Mouse (Mus musculus) thymus, adult 2 months (tissue): ENCODE data around the gene Eid2. TPM values are rescaled to one million over a fixed set of nuclear protein-coding genes. Genes with fewer than 3 reads are reported as not detected.

Experiments used
- DNase-seq: peaks from one replicate; pipeline ENCODE4 v3.0.0; 2021
- H3K27ac ChIP-seq: fragments of 200-500 bp; 2 replicates; pipeline ENCODE4 v1.5.1; 2012; ENCODE audit warnings: low read length, control low read depth; ENCODE audit not compliant: control insufficient read depth, insufficient read depth
- H3K27me3 ChIP-seq: fragments of 200-500 bp; 2 replicates; pipeline ENCODE4 v1.6.1; 2012; ENCODE audit warnings: mild to moderate bottlenecking, low read length, moderate library complexity, mixed read lengths; ENCODE audit not compliant: control insufficient read depth, insufficient read depth
- H3K36me3 ChIP-seq: fragments of 200-500 bp; 2 replicates; pipeline ENCODE4 v1.6.1; 2012; ENCODE audit warnings: mild to moderate bottlenecking, low read length, moderate library complexity; ENCODE audit not compliant: control insufficient read depth, insufficient read depth
- H3K4me1 ChIP-seq: fragments of 200-500 bp; replicated peaks from 2 replicates; pipeline ENCODE4 v1.6.1; 2012; ENCODE audit warnings: low read length; ENCODE audit not compliant: control insufficient read depth, insufficient read depth
- H3K4me3 ChIP-seq: fragments of 200-500 bp; 2 replicates; pipeline ENCODE4 v1.5.1; 2012; ENCODE audit warnings: mild to moderate bottlenecking, low read length, control low read depth, moderate library complexity; ENCODE audit not compliant: control insufficient read depth, insufficient read depth
- CTCF ChIP-seq: fragments of 200-500 bp; IDR thresholded peaks from 2 replicates; pipeline ENCODE4 v1.5.1; 2012; ENCODE audit warnings: mild to moderate bottlenecking, control low read depth, low read length, moderate library complexity, borderline replicate concordance; ENCODE audit not compliant: control insufficient read depth, poor library complexity, insufficient read depth; ENCODE audit errors: extremely low read depth
- POLR2A ChIP-seq: fragments of 200-500 bp; IDR thresholded peaks from 2 replicates; pipeline ENCODE4 v1.6.1; 2012; ENCODE audit warnings: mild to moderate bottlenecking, low read length, control low read depth, moderate library complexity; ENCODE audit not compliant: control insufficient read depth, poor library complexity, insufficient read depth; ENCODE audit errors: extremely low read depth
- WGBS: fragments of 180-500 bp; shearing (Covaris S2); methylation state at CpG from one replicate; pipeline ENCODE4 v1.1.7; 2018; 5-methylcytosine and 5-hydroxymethylcytosine counted together
- polyA plus RNA-seq: library from polyadenylated mRNA; depleted of rRNA; stranded (reverse); fragments of >200 nt; gene quantifications from 2 replicates; pipeline ENCODE4 v1.2.3, GENCODE M21; 2012

The Eid2 gene
- polyA plus RNA-seq, 1 experiment = 4.6 TPM

DNA sequence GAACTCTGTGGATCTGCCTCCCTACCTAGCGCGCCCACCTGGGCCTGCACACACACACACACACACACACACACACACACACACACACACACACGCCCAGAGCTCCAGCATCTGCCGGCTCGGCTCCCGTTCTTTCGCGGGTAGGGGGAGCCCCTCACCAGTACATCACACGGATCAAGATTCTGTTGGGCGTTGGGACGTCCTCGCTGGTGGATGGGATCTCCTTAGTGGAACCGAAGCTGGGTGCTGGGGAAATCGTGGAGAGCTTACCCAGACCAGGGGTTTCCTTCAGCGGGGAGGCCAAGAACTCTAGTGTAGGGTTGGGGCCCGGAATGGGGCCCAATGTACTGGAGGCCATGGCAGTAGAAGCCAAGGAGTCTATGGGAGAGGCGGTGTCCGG, 22.5 kb downstream of the Eid2 start:
- H3K36me3 ChIP-seq = no peaks in the 10 kb centered on the region
- no peak overlapping the region for H3K4me3 ChIP-seq
- H3K4me1 ChIP-seq = no peaks in the 10 kb centered on the region
- WGBS = 4% methylated on average over 18 of the region's 18 CpGs
- no peak for DNase-seq
- H3K27ac ChIP-seq = no peak overlapping the region
- no peak for TF ChIP-seq CTCF
- TF ChIP-seq POLR2A = no peak
- peaks cover 7% of the 10 kb centered on the region; the same call in 1 of the 2 replicates for H3K27me3 ChIP-seq

DNA sequence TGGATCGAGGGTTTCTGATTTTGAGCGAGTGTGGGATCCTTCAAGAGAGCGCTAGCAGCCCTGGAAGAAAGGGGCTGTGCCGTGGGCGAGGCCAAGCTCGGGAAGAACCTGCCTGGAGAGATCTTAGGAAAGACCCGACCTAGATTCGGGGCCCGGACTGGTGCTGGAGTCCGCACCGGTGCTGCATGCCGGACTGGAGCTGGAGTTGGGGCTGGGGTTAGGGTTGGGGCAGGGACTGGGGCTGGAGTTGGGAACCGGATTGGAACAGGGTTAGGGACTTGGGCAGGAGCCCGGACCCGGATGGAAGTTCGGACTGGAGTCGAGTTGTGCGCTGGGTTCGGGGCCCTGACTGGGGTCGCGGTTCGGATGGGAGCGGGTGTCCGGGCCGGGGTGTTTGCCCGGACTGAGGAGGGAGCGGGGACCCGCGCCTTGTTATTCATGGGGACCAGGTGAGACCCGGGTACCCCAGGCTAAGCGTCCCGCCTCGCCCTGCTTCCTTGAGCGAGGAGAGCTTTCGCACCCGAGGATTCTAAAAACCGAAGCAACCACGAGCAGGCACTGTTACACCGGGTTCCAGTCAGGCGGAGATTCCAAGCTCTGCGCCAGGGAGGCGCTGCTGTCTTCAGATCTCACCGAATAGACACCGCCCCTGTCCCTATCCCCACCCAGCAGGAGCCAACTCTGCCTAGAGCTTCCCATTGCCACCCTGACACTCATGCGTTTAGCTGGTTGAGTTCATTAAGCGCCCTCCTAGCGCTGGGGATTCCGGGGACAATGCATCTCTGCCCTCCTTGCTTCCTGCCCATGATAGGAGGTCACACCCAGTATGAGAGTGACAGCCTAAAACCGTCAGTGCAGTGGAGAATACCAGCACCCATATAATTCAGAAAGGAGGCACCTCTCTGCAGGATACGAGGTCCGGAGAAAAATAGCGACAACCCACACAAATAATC, 23.2 kb downstream of the Eid2 start, which contains the start of gene Selenov:
Gene Selenov, minus strand, starts transcription at position 549 of the 953 bp plus-strand sequence.
- TF ChIP-seq POLR2A (no peak), CTCF (no peak)
- Histone ChIP-seq H3K4me1 (no peaks in the 10 kb centered on the region), H3K27ac (no peak within 1 kb of the TSS), H3K36me3 (no peaks in the 10 kb centered on the region), H3K27me3 (peaks cover 7% of the 10 kb centered on the region; the same call in 1 of the 2 replicates), H3K4me3 (no peak within 1 kb of the TSS)
- WGBS = 9% methylated on average over 52 of the region's 52 CpGs
- DNase-seq = no peak

GRCm38 (mm10) chr7:28294481-28294880, 26.8 kb downstream of the Eid2 start:
- H3K27me3 ChIP-seq = peaks cover 7% of the 10 kb centered on the region; the same call in 1 of the 2 replicates
- DNase-seq = peak; percentile 24
- H3K4me1 ChIP-seq = peaks cover 4% of the 10 kb centered on the region; the same call in 1 of the 2 replicates
- H3K4me3 ChIP-seq = no peak overlapping the region
- TF ChIP-seq POLR2A = no peak
- no peak overlapping the region for H3K27ac ChIP-seq
- no peaks in the 10 kb centered on the region for H3K36me3 ChIP-seq
- 10% methylated on average over 63 of the region's 63 CpGs for WGBS

GRCm38 (mm10) chr7:28298837-28299625, 31.4 kb downstream of the Eid2 start:
- Histone ChIP-seq H3K27me3 (no peaks in the 10 kb centered on the region; the same call in none of the 2 replicates), H3K4me3 (no peak overlapping the region), H3K36me3 (no peaks in the 10 kb centered on the region), H3K27ac (no peak overlapping the region), H3K4me1 (peaks cover 6% of the 10 kb centered on the region; the same call in 1 of the 2 replicates)
- WGBS = 23% methylated on average over 43 of the region's 43 CpGs
- DNase-seq = no peak
- TF ChIP-seq CTCF = no peak
- no peak for TF ChIP-seq POLR2A

GRCm38 (mm10) chr7:28301616-28302433, 34.1 kb downstream of the Eid2 start, which contains the start of gene Dll3:
TSS of gene Dll3 (minus strand) at chr7:28302238.
- no peak within 1 kb of the TSS for H3K4me3 ChIP-seq
- 8% methylated on average over 30 of the region's 30 CpGs for WGBS

More at GRCm38 (mm10) chr7:28301616-28302433, 34.1 kb downstream of the Eid2 start, which contains the start of gene Dll3:
- no peak for TF ChIP-seq POLR2A
- peak; percentile 52; the same call in 1 of the 2 replicates for TF ChIP-seq CTCF
- no peaks in the 10 kb centered on the region; the same call in none of the 2 replicates for H3K27me3 ChIP-seq
- peaks cover 16% of the 10 kb centered on the region for H3K36me3 ChIP-seq
- peak; percentile 65 for DNase-seq
- peaks cover 6% of the 10 kb centered on the region; the same call in 1 of the 2 replicates for H3K4me1 ChIP-seq
- no peak within 1 kb of the TSS for H3K27ac ChIP-seq
